Mouse (Mus musculus): ENCODE results near the gene Galnt2. TPM values are rescaled to one million over a fixed set of nuclear protein-coding genes. Genes with fewer than 3 reads are reported as not detected.

The Galnt2 gene
- polyA plus RNA-seq, 1 experiment from 2014 or later, result 35.3 TPM

DNA sequence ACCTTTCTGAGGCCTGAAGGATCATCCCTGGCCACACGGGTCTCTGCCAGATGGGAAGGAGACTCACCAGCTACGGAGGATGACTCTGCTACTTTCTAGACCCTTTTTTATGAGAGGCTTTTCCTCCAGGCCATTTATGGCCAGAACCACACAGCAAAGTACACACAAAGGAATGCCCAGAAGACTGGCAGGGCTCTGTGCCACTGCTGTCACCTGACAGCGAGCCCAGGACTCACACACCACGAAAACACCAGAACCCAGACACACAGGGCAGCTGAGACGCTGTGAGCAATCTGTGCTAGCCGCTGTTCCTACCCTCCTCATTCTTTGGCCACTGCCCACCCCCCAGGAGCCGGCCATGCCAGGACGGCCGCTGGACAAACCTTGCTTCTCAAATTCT is 144.5 kb downstream of the Galnt2 start:
- 0 out of 2 replicates have a peak, but pooled peaks cover 4% of the 10 kb centered on the region for H3K4me1 ChIP-seq
- no peaks in the 10 kb centered on the region for H3K27me3 ChIP-seq (ENCODE audit: low read depth, poor library complexity, severe bottlenecking)
- 90% methylated on average over 9 of the region's 9 CpGs for WGBS

DNA sequence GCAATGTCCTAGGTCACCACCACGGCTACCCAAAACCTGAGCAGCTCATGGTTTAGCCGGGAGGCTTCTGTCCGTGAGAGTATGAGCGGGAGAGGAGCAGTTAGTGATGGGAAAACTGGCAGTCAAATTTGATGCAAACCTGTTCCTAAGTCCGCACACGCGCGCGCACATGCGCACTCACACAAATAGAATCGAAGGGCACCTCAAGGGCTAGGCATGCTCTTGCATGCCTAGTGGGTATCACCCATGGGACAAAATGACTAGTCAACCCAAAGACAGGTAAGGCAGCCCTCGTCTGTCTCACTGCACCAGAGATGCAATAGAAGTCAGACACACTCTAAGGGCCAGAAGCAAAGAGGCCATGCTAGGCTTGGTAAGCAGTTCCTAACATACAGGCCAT is 145.2 kb downstream of the Galnt2 start:
- Histone ChIP-seq H3K9me3 (replicated peaks) (no peaks in the 10 kb centered on the region), H3K4me3 (no peak overlapping the region), H3K4me1 (no peaks in the 10 kb centered on the region), H3K36me3 (no peaks in the 10 kb centered on the region), H3K27me3 (ENCODE audit: low read depth, poor library complexity, severe bottlenecking) (no peaks in the 10 kb centered on the region), H3K27ac (replicated peaks) (no peak overlapping the region)
- 93% methylated on average over 12 of the region's 12 CpGs for WGBS
- no peak for DNase-seq (ENCODE audit: low spot score)

More for the DNA sequence above, 144.5 kb downstream of the Galnt2 start:
- Histone ChIP-seq H3K27ac (replicated peaks) (no peak overlapping the region), H3K36me3 (no peaks in the 10 kb centered on the region), H3K9me3 (replicated peaks) (no peaks in the 10 kb centered on the region), H3K4me3 (no peak overlapping the region)
- DNase-seq (ENCODE audit: low spot score), result no peak

GRCm38 (mm10) chr8:124379289-124379688 is 148.1 kb downstream of the Galnt2 start:
- no peaks in the 10 kb centered on the region for H3K27me3 ChIP-seq (ENCODE audit: low read depth, poor library complexity, severe bottlenecking)
- no peak overlapping the region for H3K27ac ChIP-seq (replicated peaks)
- no peaks in the 10 kb centered on the region for H3K36me3 ChIP-seq
- peaks cover 6% of the 10 kb centered on the region; the same call in 1 of the 2 replicates for H3K4me1 ChIP-seq
- no peak overlapping the region for H3K4me3 ChIP-seq
- DNase-seq (ENCODE audit: low spot score), result no peak
- 72% methylated on average over 6 of the region's 6 CpGs for WGBS
- H3K9me3 ChIP-seq (replicated peaks), result no peaks in the 10 kb centered on the region

DNA sequence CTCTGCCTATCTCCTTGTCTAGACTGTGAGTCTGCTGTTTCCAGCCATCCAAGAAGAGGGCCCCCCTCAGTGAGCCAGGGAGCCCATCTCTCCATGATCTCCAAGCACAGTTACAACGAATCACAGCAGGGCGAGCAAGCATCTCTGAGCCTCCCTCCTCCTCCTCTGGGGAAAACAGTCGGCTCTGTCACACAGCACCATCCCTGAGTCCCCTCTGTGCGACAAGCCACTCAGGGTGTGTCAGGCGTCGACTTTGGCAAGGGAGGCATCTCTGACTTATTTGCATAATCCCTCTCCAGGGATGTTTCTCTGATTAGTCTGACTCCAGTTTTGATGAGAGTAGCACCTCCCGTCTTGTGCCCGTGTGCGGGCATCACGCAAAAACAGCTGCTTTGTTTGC is 151.0 kb downstream of the Galnt2 start:
- Histone ChIP-seq H3K27me3 (ENCODE audit: low read depth, poor library complexity, severe bottlenecking) (no peaks in the 10 kb centered on the region), H3K4me3 (no peak overlapping the region), H3K27ac (replicated peaks) (0 out of 2 replicates have a peak overlapping the region, but pooled peaks have one; percentile 20), H3K9me3 (replicated peaks) (no peaks in the 10 kb centered on the region), H3K4me1 (peaks cover 6% of the 10 kb centered on the region; the same call in 1 of the 2 replicates), H3K36me3 (no peaks in the 10 kb centered on the region)
- no peak for DNase-seq (ENCODE audit: low spot score)
- 47% methylated on average over 10 of the region's 10 CpGs for WGBS

DNA sequence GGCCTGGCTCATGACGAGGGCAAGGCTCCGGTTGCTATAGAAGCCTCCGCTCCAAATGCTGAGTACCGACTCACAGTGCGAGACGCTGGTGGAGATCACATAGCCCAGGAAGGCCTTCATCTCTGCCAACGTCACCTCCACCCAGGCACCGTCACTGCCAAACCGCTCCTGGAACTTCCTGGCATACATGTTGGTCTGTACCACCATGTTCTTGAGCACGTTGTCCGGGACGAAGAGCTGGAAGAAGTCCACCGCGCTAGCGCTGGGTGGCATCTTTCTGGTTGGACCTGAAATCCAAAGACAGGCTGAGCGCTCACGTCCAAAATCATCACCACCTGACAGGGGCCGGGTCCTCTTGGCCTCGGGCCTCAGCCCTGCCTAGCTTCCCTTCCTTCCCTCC is 153.1 kb downstream of the Galnt2 start:
- H3K27me3 ChIP-seq (ENCODE audit: low read depth, poor library complexity, severe bottlenecking), result no peaks in the 10 kb centered on the region
- 92% methylated on average over 19 of the region's 19 CpGs for WGBS
- no peak overlapping the region for H3K4me3 ChIP-seq

GRCm38 (mm10) chr8:124386225-124386899 is 155.2 kb downstream of the Galnt2 start:
- H3K4me1 ChIP-seq, result peaks cover 6% of the 10 kb centered on the region; the same call in 1 of the 2 replicates
- H3K27ac ChIP-seq (replicated peaks), result no peak overlapping the region
- no peak for DNase-seq (ENCODE audit: low spot score)
- H3K27me3 ChIP-seq (ENCODE audit: low read depth, poor library complexity, severe bottlenecking), result no peaks in the 10 kb centered on the region
- H3K4me3 ChIP-seq, result no peak overlapping the region
- H3K36me3 ChIP-seq, result no peaks in the 10 kb centered on the region
- 90% methylated on average over 23 of the region's 23 CpGs for WGBS
- no peaks in the 10 kb centered on the region for H3K9me3 ChIP-seq (replicated peaks)

More for the DNA sequence above, 153.1 kb downstream of the Galnt2 start:
- H3K9me3 ChIP-seq (replicated peaks), result no peaks in the 10 kb centered on the region
- H3K4me1 ChIP-seq, result peaks cover 6% of the 10 kb centered on the region; the same call in 1 of the 2 replicates
- no peak overlapping the region for H3K27ac ChIP-seq (replicated peaks)
- no peak for DNase-seq (ENCODE audit: low spot score)
- no peaks in the 10 kb centered on the region for H3K36me3 ChIP-seq

GRCm38 (mm10) chr8:124389495-124389894 is 158.3 kb downstream of the Galnt2 start:
- 87% methylated on average over 11 of the region's 11 CpGs for WGBS
- DNase-seq (ENCODE audit: low spot score), result no peak
- Histone ChIP-seq H3K9me3 (replicated peaks) (no peaks in the 10 kb centered on the region), H3K4me1 (0 out of 2 replicates have a peak, but pooled peaks cover 4% of the 10 kb centered on the region), H3K4me3 (no peak overlapping the region), H3K36me3 (no peaks in the 10 kb centered on the region), H3K27me3 (ENCODE audit: low read depth, poor library complexity, severe bottlenecking) (no peaks in the 10 kb centered on the region), H3K27ac (replicated peaks) (no peak overlapping the region)

GRCm38 (mm10) chr8:124391191-124391590 is 160.0 kb downstream of the Galnt2 start:
- H3K4me3 ChIP-seq, result no peak overlapping the region
- H3K27ac ChIP-seq (replicated peaks), result no peak overlapping the region
- no peaks in the 10 kb centered on the region for H3K36me3 ChIP-seq
- no peaks in the 10 kb centered on the region for H3K9me3 ChIP-seq (replicated peaks)
- 89% methylated on average over 7 of the region's 7 CpGs for WGBS
- no peaks in the 10 kb centered on the region for H3K27me3 ChIP-seq (ENCODE audit: low read depth, poor library complexity, severe bottlenecking)
- no peak for DNase-seq (ENCODE audit: low spot score)
- H3K4me1 ChIP-seq, result 0 out of 2 replicates have a peak, but pooled peaks cover 4% of the 10 kb centered on the region

DNA sequence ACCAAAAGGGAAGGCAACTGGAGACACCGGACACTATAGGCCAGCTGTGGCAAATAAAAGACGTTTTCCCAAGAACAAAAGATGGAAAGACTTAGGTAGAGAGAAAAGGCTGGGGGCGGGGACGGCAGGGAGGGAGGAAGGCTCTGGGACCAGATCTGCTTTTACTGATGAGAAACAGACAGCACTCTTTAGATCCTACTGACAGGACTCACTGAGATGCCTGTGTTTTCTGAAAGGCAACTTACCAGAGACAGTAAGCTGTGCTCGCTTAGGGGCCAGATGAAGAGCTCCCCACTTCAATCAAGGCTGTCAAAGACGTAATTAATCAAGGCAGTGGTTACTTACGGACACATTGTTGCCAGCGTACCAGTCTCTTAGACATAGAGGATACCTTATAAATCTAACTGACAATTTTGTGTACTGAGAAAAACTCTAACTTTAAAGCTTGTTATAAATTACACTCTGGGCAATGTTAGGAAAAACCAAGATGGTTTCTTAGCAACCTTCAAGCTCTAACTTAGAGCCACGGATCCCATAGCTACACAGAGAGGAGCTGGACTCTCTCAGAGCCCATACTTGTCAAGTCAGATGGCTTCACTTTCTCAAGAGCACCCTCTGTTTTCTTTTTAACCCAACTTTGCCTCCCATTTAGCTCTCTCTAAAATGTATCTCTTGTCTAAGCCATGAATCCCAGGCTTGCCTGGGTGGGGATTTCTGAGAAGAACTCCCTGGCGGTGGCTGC is 161.3 kb downstream of the Galnt2 start:
- no peaks in the 10 kb centered on the region for H3K9me3 ChIP-seq (replicated peaks)
- no peak overlapping the region for H3K4me3 ChIP-seq
- no peak for DNase-seq (ENCODE audit: low spot score)
- H3K36me3 ChIP-seq, result no peaks in the 10 kb centered on the region
- no peak overlapping the region for H3K27ac ChIP-seq (replicated peaks)
- 69% methylated on average over 10 of the region's 10 CpGs for WGBS
- no peaks in the 10 kb centered on the region for H3K27me3 ChIP-seq (ENCODE audit: low read depth, poor library complexity, severe bottlenecking)
- 0 out of 2 replicates have a peak, but pooled peaks cover 4% of the 10 kb centered on the region for H3K4me1 ChIP-seq

- H3K4me1 ChIP-seq, result 0 out of 2 replicates have a peak, but pooled peaks cover 4% of the 10 kb centered on the region
- WGBS, result 74% methylated on average over 5 of the region's 5 CpGs
- no peak for DNase-seq (ENCODE audit: low spot score)
Observed at GRCm38 (mm10) chr8:124393013-124393412, 161.8 kb downstream of the Galnt2 start.

GRCm38 (mm10) chr8:124393927-124394326 is 162.7 kb downstream of the Galnt2 start:
- WGBS, result 79% methylated on average over 4 of the region's 4 CpGs
- no peak for DNase-seq (ENCODE audit: low spot score)
- no peak overlapping the region for H3K4me3 ChIP-seq
- peaks cover 4% of the 10 kb centered on the region; the same call in 1 of the 2 replicates for H3K4me1 ChIP-seq
- no peaks in the 10 kb centered on the region for H3K36me3 ChIP-seq
- H3K27ac ChIP-seq (replicated peaks), result no peak overlapping the region
- H3K9me3 ChIP-seq (replicated peaks), result no peaks in the 10 kb centered on the region
- no peaks in the 10 kb centered on the region for H3K27me3 ChIP-seq (ENCODE audit: low read depth, poor library complexity, severe bottlenecking)

More at GRCm38 (mm10) chr8:124393013-124393412, 161.8 kb downstream of the Galnt2 start:
- Histone ChIP-seq H3K36me3 (no peaks in the 10 kb centered on the region), H3K9me3 (replicated peaks) (no peaks in the 10 kb centered on the region), H3K4me3 (no peak overlapping the region), H3K27me3 (ENCODE audit: low read depth, poor library complexity, severe bottlenecking) (no peaks in the 10 kb centered on the region), H3K27ac (replicated peaks) (no peak overlapping the region)

- Histone ChIP-seq H3K36me3 (no peaks in the 10 kb centered on the region), H3K4me3 (no peak overlapping the region), H3K27me3 (ENCODE audit: low read depth, poor library complexity, severe bottlenecking) (no peaks in the 10 kb centered on the region), H3K4me1 (peaks cover 4% of the 10 kb centered on the region; the same call in 1 of the 2 replicates), H3K27ac (replicated peaks) (no peak overlapping the region), H3K9me3 (replicated peaks) (no peaks in the 10 kb centered on the region)
- no peak for DNase-seq (ENCODE audit: low spot score)
- WGBS, result 85% methylated on average over 7 of the region's 7 CpGs
Observed at GRCm38 (mm10) chr8:124394951-124395350, 163.8 kb downstream of the Galnt2 start.

Measured in midbrain, embryonic 10.5 days (tissue).